Mouse (Mus musculus): ENCODE measurements around the gene Camkk2. TPM values are rescaled to one million over a fixed set of nuclear protein-coding genes. Genes with fewer than 3 reads are reported as not detected.

Gene Camkk2
- polyA plus RNA-seq (2015; fragmentation: Nextera tagmentation; extraction: Ambion mirVana), result 24.7 and 27.1 TPM in 2 replicates

DNA sequence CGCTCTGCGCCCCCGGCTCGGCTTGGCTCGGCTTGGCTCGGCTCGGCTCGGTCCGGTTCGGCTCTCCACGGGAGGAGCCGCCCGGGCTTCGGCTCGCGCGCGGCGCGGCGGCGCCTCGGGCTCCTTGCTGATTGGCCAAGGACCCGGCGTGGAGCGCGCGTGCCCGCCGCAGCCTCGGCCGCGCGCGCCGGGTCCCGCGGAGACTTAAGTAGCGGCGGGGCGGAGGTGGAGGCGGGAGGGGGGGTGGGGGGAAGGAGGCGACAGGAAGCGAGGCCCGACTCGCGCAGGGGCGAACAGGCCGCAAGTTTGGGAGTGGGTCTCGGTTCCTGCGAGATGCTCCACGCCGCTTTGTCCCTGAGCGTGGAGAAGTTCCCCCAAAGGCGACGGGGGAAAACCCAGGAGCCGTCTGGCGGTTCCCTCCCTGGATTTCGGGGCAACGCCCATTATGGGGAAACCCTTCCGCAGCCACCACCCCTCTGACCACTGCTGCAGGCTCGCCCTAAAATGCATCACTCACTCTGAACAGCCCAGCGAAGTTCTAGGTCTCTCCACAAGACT, at the start of gene Camkk2:
TSS of gene Camkk2 (minus strand) at position 133 of the 558 bp plus-strand sequence.
- peak; percentile 93 for DNase-seq (ENCODE audit: low spot score)

- no peak for DNase-seq (ENCODE audit: low spot score)
Observed at GRCm38 (mm10) chr5:122825099-122825498, 45.9 kb upstream of the Camkk2 start.

DNA sequence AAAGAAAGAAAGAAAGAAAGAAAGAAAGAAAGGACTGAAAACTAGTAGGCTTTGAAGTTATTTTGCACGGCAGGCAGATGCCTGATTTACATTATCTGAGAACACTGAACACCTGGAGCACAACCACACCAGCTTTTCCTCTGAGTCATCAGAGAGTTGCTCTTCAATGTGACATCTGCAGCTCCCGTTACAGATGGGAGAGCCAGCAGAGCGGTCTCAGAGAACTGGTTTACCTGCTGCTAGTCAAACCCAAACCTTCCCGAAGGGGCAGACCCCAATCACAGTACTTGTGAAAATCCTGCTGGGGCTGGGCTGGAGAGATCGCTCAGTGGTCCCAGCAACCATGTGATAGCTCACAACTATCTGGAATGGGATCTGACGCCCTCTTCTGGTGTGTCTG, 45.2 kb upstream of the Camkk2 start:
- DNase-seq (ENCODE audit: low spot score), result peak; percentile 82

- DNase-seq (ENCODE audit: low spot score), result peak; percentile 44
Observed at GRCm38 (mm10) chr5:122823976-122824375, 44.8 kb upstream of the Camkk2 start.

- no peak for DNase-seq (ENCODE audit: low spot score)
Observed at GRCm38 (mm10) chr5:122822441-122822840, 43.2 kb upstream of the Camkk2 start.

GRCm38 (mm10) chr5:122821524-122821885, 42.3 kb upstream of the Camkk2 start:
- DNase-seq (ENCODE audit: low spot score), result no peak

DNA sequence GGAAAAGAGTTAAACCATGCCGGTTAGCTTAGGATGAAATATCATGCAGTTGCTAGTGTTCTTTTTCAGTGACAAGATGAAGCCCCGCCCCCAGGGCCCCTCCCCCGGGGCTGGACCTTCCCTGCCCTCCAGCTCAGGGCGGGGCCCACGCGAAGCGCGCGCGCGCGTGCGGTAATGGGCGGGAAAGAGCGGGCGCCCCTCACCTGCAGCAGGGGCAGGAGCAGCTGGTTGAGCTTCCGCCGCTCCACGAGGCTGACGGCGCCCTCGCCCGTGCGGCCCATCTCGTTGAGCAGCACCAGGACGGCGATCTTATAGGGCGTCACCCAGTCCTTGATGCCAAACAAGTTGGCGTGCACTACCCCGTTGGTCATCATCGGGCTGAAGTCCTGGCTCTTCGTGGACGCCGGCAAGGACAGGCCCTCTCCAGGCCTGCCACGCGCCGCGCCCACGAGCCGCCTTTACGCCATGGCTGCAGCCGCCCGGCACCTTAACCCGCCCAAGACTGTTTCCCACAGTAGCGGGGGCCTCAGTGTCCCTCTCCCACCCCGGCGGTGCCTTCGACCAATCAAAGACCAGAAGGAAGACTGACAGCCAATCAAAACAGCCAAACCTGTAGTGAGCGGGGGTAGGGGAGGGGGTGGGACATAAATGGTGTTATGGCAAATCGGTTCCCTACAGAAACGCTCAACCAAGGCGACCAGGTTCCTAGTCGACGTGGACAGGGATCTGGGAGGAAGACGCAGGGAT, 41.7 kb upstream of the Camkk2 start, which contains the start of gene Anapc5:
TSS of gene Anapc5 (minus strand) at position 563 of the 747 bp plus-strand sequence.
- DNase-seq (ENCODE audit: low spot score), result peak; percentile 98

GRCm38 (mm10) chr5:122812699-122813098, 33.5 kb upstream of the Camkk2 start:
- no peak for DNase-seq (ENCODE audit: low spot score)

DNA sequence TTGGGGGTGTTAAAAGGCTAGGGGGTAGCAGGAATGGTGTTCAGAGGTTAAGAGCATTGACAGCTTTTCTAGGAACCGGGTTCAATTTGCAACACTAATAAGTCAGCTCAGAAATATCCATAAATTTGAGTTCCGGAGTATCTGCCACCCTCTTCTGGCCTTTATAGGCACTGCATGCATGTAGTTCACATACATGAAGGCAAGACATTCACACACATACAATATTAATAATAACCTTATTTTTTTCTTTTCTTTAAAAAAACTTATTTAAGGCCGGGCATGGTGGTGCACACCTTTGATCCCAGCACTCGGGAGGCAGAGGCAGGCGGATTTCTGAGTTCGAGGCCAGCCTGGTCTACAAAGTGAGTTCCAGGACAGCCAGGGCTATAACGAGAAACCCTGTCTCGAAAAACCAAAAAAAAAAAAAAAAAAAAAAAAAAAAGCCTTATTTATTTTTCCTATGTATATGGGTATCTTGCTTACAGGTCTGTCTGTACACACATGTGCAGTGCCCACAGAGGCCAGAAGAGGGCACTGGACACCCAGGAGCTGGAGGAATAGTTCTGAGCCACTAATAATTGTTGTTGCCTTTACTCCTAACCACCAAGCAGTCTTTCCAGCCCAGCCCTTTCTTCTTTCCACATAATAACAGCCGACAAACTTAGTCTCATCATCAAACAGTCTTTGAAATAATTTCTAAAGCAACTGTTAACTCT, 32.3 kb upstream of the Camkk2 start:
- DNase-seq (ENCODE audit: low spot score), result peak; percentile 83

- no peak for DNase-seq (ENCODE audit: low spot score)
Observed at GRCm38 (mm10) chr5:122805503-122805902, 26.3 kb upstream of the Camkk2 start.

DNA sequence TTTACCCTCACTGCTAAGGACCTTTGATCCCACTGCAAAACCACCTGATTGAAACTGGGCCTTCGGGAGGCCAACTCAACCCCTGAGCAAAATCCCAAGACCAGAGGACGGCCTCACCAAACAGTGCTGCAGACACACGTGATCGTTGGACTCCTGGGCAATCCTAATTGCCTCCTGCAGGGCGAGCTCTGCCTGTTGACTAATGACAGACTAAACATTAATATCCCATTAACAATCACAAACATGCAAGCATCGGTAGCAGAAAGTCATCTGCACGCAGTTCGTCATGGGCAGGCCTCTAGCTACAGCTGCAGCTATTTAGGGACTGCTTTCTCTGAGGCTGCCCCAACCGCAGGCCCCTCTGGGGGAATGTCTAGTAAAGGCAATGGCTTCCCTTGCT, 23.5 kb upstream of the Camkk2 start:
- no peak for DNase-seq (ENCODE audit: low spot score)

DNA sequence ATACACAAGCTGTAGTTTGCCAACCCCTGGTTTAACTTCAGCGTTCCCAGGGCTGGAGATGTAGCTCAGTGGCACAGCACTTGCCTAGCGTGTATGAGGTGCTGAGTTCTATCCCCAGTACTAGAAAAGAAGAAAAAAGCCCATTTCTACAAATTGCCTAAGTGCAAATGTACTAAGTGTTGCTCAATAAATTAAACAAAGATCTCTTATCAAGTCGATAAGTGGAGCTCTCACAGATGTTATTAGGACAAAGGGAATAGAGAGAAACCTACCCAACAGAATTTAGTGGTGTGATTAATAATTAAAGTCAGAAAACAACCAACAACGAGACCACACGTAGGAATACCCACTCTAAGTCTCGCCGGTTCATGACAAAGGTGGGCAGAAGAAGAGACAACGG, 22.5 kb upstream of the Camkk2 start:
- no peak for DNase-seq (ENCODE audit: low spot score)

- DNase-seq (ENCODE audit: low spot score), result no peak
Observed at GRCm38 (mm10) chr5:122800345-122801010, 21.3 kb upstream of the Camkk2 start.

DNA sequence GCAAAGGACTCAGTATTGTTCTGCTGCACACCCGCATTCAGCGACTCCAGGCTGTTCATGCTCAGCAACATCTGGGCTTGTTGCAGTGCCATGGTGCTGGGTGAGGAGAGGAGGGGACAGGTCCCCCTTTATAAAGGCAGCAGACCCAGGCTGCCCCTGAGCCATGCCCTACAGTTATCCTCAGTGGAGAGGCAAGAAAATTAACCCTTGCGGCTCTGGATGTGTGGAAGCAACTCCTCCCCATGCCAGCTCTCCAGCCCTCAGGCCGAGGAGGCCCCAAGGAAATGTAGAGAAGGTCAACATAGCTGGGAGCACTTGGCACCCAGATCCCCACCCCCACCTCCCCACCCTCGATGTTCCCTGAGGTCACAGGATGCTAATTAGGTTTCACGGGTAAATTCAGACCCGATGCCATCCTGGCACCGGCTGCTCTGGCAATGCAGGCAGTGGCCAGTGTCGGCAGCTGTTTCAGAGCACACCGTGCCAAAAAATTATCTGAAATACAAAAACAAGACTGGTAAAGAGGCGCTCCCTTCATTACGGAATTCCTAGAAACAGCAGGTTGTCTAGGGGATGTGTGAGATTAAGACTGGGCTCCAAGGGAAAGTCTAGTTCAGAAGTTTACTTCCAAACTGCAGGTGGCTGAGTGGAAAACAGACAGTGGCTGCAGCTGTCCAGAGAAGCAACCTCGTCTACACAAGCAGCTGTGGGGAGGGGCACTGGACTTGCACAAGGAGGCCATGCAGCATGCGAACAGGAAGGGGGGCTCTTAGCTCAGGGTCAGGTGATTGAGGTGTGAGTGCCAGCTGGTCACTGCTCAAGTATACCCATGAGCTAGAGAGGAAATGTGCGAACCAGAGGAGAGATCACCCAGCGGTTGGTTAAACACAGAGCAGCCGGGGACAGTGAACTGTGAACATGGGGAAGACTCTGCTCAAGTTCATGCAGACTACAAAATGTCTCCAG, 20.5 kb upstream of the Camkk2 start:
- DNase-seq (ENCODE audit: low spot score), result no peak

DNA sequence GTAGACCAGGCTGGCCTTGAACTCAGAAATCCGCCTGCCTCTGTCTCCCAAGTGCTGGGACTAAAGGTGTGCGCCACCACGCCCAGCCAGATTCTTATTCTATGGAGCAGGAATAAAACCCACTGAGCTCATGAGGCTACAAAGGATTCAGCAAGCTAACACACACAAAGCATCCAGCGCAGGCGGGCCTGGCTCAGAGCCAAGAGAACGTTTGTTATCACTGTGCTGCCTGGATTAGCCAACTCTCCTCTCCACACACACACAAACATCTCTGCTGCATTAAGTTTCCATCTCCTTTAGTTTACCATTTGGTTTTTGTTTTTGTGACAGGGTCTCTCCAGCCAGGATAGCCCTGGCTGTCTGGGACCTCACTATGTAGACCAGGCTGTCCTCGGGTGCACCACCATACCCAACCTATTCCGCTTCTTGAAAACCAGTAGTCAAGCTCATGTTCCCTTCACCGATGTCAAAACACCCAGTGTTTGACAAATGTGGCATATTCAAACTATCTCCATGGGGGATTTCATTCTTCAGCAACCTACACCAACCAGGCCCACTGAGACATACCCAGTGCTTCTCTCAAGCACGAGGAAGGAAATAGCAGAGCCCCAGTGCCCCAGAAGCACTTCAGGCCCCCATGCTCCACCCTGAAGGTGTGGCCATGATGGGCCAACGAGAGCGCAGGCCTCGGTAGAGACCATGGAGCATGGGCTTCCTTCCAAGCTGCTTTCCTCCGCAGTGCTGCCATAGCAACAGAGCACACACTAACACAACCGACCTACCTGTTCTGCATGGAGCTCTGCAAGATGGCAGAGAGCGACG, 19.6 kb upstream of the Camkk2 start:
- DNase-seq (ENCODE audit: low spot score), result no peak

GRCm38 (mm10) chr5:122797866-122798265, 18.7 kb upstream of the Camkk2 start:
- DNase-seq (ENCODE audit: low spot score), result no peak

DNA sequence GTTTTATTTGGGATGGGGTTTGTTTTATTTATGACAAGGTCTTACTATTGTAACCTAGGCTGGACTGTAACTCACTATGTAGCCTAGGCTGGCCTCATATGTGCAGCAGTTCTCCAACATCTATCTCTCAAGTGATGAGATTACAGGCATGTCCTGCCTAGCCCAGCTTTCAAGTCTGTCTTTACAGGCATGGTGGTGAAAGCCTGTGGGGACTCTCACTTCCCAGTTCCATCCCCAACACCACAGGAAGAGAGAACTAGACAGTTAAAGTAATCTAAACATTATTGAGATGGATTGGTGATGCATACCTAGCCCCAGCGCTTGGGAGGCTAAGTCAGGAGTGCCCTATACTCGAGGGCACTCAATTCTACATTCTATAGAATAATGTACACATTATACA, 9.5 kb upstream of the Camkk2 start:
- DNase-seq (ENCODE audit: low spot score), result no peak

- no peak for DNase-seq (ENCODE audit: low spot score)
Observed at GRCm38 (mm10) chr5:122786035-122786819, 7.0 kb upstream of the Camkk2 start.

All from thymus, postnatal 0 days (tissue).